Mouse (Mus musculus) midbrain, postnatal 0 days (tissue): Measurements from ENCODE around the gene Gpx3. TPM values are rescaled to one million over a fixed set of nuclear protein-coding genes. Genes with fewer than 3 reads are reported as not detected.

Experiments used
- ATAC-seq: fragments of 200-750 bp; cut with Nextera tagmentation; 2 replicates; pipeline ENCODE4 v1.8.0; 2017; ENCODE audit warnings: moderate number of reproducible peaks, mild to moderate bottlenecking, moderate TSS enrichment, moderate library complexity; ENCODE audit not compliant: low FRiP score
- DNase-seq: peaks from one replicate; pipeline ENCODE4 v3.0.0-alpha.2; 2015; ENCODE audit warnings: low spot score
- H3K27ac ChIP-seq: fragments of 300-500 bp; sonication (generic); 2 replicates; pipeline ENCODE4 v1.5.1; 2014; ENCODE audit warnings: low read depth, mild to moderate bottlenecking, low read length, mixed read lengths
- H3K27me3 ChIP-seq: fragments of 300-500 bp; sonication (generic); 2 replicates; pipeline ENCODE4 v1.6.1; 2014; ENCODE audit warnings: low read length, control low read depth, mixed read lengths; ENCODE audit not compliant: insufficient read depth
- H3K36me3 ChIP-seq: fragments of 300-500 bp; sonication (generic); 2 replicates; pipeline ENCODE4 v1.6.1; 2014; ENCODE audit warnings: low read length, control low read depth, mixed read lengths; ENCODE audit not compliant: insufficient read depth
- H3K4me1 ChIP-seq: fragments of 300-500 bp; sonication (generic); 2 replicates; pipeline ENCODE4 v1.6.1; 2014; ENCODE audit warnings: mild to moderate bottlenecking, control low read depth, antibody characterized with exemption, low read length, mixed read lengths; ENCODE audit not compliant: insufficient read depth
- H3K4me2 ChIP-seq: fragments of 300-500 bp; sonication (generic); 2 replicates; pipeline ENCODE4 v1.6.1; 2014; ENCODE audit warnings: low read depth, mild to moderate bottlenecking, low read length, mixed read lengths; ENCODE audit not compliant: poor library complexity, severe bottlenecking
- H3K4me3 ChIP-seq: fragments of 300-500 bp; sonication (generic); 2 replicates; pipeline ENCODE4 v1.5.1; 2014; ENCODE audit warnings: low read depth, mild to moderate bottlenecking, low read length, moderate library complexity
- H3K9ac ChIP-seq: fragments of 300-500 bp; sonication (generic); replicated peaks from 2 replicates; pipeline ENCODE4 v1.6.1; 2014; ENCODE audit warnings: mild to moderate bottlenecking, low read length, moderate library complexity, mixed read lengths; ENCODE audit not compliant: poor library complexity, severe bottlenecking
- H3K9me3 ChIP-seq: fragments of 300-500 bp; sonication (generic); 2 replicates; pipeline ENCODE4 v1.6.1; 2016; ENCODE audit warnings: low read length, control low read depth
- CTCF ChIP-seq: IDR thresholded peaks from 2 replicates; pipeline ENCODE4 v1.5.1; 2016; ENCODE audit warnings: antibody characterized with exemption, mild to moderate bottlenecking
- WGBS: fragments of 180-500 bp; shearing (Covaris S2); extraction: QIAGEN DNeasy Blood & Tissue Kit; methylation state at CpG from one replicate; pipeline ENCODE4 v1.1.7; 2014; 5-methylcytosine and 5-hydroxymethylcytosine counted together
- polyA plus RNA-seq: library from polyadenylated mRNA; unstranded; fragments of >200 nt; fragmentation: Nextera tagmentation; extraction: Ambion mirVana; gene quantifications from 2 replicates; pipeline ENCODE4 v1.2.1, GENCODE M21; 2015
- total RNA-seq: library from RNA; depleted of rRNA; stranded (reverse); fragments of >200 nt; gene quantifications from 2 replicates; pipeline ENCODE4 v1.2.3, GENCODE M21; 2014

Gpx3 gene
- total and polyA plus RNA-seq, 2 experiments from 2014 or later = 23.1 to 70.3 TPM

DNA sequence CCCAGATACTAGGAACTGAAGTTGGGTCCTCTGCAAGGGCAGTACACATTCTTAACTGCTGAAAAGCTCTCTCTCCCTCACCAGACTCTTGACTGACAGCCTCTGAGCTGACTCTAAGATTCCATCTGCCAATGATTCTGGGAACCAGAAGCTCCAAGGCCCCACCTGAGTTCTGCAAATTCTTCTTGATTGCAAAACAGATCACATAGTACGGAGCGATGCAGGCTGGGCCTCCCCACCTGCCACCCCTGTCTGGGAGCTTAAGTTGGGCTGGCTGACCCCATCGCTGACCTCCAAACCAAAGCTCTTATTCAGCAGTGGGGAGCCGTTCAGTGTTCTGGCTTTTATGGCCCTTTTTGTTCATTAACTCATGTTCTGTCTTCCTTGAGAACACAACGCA lies 4.8 kb upstream of the Gpx3 start:
- Histone ChIP-seq H3K9ac (no peak overlapping the region), H3K27ac (no peak overlapping the region), H3K4me2 (no peak overlapping the region), H3K4me3 (no peak overlapping the region), H3K36me3 (no peaks in the 10 kb centered on the region), H3K4me1 (peaks cover 2% of the 10 kb centered on the region; the same call in 1 of the 2 replicates), H3K27me3 (no peaks in the 10 kb centered on the region), H3K9me3 (no peaks in the 10 kb centered on the region)
- DNase-seq = no peak
- WGBS = 54% methylated on average over 5 of the region's 5 CpGs
- no peak for TF ChIP-seq CTCF
- ATAC-seq = no peak

DNA sequence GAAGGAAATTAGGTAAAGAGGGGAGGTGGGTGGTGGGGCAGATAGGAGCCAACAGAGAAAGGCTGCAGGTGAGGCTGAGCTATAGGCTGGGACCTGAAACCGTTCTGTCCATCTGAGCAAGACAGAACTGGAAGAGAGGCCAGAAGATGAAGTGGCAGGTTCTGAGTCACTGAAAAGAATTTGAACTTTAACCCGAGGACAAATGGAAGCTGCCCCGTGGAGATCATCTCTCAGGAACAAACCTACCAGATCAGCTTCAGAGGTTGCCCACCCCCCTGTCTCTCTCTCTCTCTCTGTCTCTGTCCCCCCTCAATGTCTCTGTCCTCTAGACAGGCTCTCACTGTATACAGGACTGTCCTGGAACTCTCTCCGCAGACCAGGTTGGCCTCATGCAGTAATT lies 2.6 kb upstream of the Gpx3 start:
- WGBS = 78% methylated on average over 4 of the region's 4 CpGs
- Histone ChIP-seq H3K27ac (no peak overlapping the region), H3K9me3 (no peaks in the 10 kb centered on the region), H3K36me3 (no peaks in the 10 kb centered on the region), H3K4me3 (no peak overlapping the region), H3K9ac (no peak overlapping the region), H3K4me2 (no peak overlapping the region), H3K4me1 (peaks cover 2% of the 10 kb centered on the region; the same call in 1 of the 2 replicates), H3K27me3 (no peaks in the 10 kb centered on the region)
- TF ChIP-seq CTCF = no peak
- ATAC-seq (no peak), DNase-seq (no peak)

DNA sequence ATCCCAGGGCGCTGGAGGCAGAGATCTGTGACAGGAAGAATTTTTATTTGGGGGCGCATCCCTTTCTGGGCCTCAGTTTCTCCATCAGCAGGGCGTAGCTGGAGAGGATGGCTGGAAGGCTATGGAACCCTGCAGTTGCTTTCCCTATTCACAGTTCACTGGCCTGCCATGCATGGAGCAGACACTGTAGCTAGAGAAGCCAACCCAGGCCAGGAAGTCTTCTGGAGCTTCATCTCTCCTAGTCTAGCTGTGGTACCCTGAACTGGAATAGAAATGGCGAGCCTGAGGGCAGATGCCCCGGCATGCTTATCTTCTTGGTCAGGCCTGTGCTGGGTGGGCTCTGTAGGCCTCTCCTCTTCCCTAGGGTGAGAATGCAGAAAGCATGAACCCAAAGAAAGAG lies 1.1 kb downstream of the Gpx3 start:
- Histone ChIP-seq H3K27me3 (no peaks in the 10 kb centered on the region), H3K9ac (no peak overlapping the region), H3K4me3 (peak overlapping the region; percentile 48), H3K36me3 (no peaks in the 10 kb centered on the region), H3K9me3 (no peaks in the 10 kb centered on the region), H3K4me2 (peak overlapping the region; percentile 95), H3K4me1 (peaks cover 2% of the 10 kb centered on the region; the same call in 1 of the 2 replicates), H3K27ac (no peak overlapping the region)
- WGBS = 71% methylated on average over 5 of the region's 5 CpGs
- DNase-seq (no peak), ATAC-seq (no peak)
- TF ChIP-seq CTCF = no peak

DNA sequence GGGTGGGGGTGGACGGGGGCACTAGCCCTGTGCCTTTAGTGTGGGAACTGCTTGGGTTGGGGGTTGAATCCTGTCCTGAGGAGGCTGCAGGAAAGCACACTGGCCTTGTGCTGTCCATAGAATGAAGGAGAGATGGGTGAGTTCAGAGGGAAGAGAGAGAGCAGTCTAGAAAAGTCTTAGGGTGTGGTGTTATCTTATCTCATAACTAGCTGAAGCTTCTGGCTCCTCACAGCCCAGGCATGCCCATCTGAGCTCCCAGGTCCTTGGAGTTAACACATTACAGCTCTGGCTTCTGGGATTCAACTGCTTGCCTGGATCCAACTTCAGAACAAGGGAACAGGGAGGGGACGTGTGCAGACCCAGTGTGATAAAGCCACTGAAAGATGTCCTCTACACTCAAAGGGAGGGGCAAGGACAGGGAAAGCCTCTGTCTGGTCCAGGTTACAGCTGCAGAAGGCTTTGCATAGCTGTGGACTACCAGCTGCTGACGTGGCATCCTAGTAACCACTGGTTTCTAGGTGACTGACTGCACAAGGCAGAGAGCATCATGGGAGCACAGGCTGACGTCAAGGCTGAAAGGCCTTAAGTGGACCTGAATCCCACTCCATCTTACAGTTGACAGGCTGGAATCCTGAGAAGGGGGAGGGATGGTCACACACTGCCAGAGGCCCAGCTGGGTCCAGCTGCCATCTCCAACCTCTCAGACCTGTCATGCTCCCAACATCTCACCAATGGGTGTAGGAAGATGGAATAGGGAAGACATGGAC lies 1.9 kb downstream of the Gpx3 start:
- Histone ChIP-seq H3K4me3 (no peak overlapping the region), H3K4me1 (peaks cover 2% of the 10 kb centered on the region; the same call in 1 of the 2 replicates), H3K4me2 (no peak overlapping the region), H3K36me3 (no peaks in the 10 kb centered on the region), H3K27ac (no peak overlapping the region), H3K27me3 (no peaks in the 10 kb centered on the region), H3K9me3 (no peaks in the 10 kb centered on the region), H3K9ac (no peak overlapping the region)
- peak; percentile 52; the same call in 1 of the 2 replicates for ATAC-seq
- no peak for TF ChIP-seq CTCF
- WGBS = 56% methylated on average over 4 of the region's 4 CpGs
- DNase-seq = peak; percentile 71

DNA sequence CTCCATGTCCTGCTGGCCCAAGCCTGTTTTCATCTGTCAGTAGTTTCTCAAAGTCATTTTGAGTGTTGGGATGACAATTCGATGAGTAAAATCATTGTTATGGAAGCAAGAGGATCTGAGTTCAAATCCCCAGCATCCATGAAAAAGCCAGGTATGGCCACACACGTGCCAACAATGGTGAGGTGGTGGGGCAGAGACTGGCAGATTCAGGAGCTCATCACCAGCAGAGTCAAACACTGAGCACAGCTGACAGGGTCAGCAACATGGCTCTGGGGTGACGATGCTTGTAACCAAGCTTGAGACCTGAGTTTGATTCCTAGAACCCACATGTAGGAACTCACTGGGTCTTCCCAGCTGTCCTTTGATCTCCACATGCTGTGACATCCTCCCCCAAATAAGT lies 2.8 kb downstream of the Gpx3 start:
- H3K27ac ChIP-seq = no peak overlapping the region
- no peaks in the 10 kb centered on the region for H3K9me3 ChIP-seq
- H3K9ac ChIP-seq = no peak overlapping the region
- TF ChIP-seq CTCF = no peak
- H3K36me3 ChIP-seq = no peaks in the 10 kb centered on the region
- no peaks in the 10 kb centered on the region for H3K27me3 ChIP-seq
- peaks cover 2% of the 10 kb centered on the region; the same call in 1 of the 2 replicates for H3K4me1 ChIP-seq
- no peak for DNase-seq
- ATAC-seq = no peak
- no peak overlapping the region for H3K4me2 ChIP-seq
- WGBS = 87% methylated on average over 3 of the region's 3 CpGs
- H3K4me3 ChIP-seq = no peak overlapping the region

DNA sequence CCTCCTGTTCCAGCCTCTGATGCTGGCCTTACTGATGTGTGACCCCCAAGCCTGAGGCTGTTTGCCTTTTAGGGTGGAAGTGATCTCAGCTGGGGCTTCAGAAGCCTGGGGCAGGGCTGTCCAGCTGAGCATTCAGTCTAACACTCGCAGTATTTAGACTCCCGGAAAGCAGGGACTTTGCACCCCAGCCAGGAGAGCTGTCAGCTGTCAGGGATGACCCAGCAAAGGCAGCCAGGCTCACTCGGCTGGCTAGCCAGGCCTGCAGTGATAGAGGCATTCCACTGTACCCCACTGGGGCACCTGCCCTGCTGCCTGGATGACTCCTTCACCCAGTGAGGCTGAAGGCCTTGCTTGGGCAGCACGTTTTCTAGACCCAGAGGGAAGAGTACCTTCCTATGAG lies 3.7 kb downstream of the Gpx3 start:
- no peak for TF ChIP-seq CTCF
- Histone ChIP-seq H3K27me3 (no peaks in the 10 kb centered on the region), H3K27ac (no peak overlapping the region), H3K4me2 (no peak overlapping the region), H3K4me3 (no peak overlapping the region), H3K9me3 (no peaks in the 10 kb centered on the region), H3K4me1 (peaks cover 2% of the 10 kb centered on the region; the same call in 1 of the 2 replicates), H3K9ac (no peak overlapping the region), H3K36me3 (peaks cover 5% of the 10 kb centered on the region; the same call in 1 of the 2 replicates)
- DNase-seq (no peak), ATAC-seq (no peak)
- 74% methylated on average over 4 of the region's 4 CpGs for WGBS
